In the genomic region with DNA sequence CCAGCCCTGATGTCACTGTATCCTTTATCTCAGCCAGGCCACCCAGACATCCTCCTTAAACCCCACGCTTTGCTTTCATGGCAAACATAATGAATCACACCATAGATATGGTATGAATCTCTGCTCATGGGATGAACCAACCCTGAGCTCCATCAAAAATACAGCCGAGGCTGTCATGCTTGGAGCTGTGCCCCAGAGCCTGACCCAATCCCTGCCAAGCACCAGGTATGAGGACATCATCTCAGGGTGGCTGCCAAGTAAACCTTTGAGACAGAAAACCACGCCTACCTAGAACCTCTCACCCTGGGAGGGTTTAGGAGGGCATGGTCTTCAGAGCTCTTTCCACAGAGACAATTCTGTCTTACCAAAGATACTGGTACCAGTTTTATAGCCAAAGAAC, we compare ENCODE assay signal across 11 mouse cellular contexts. TPM values are rescaled to one million over a fixed set of nuclear protein-coding genes. Genes with fewer than 3 reads are reported as not detected.
DNase-seq lines count a peak whose midpoint lies in the region.
"Had no signal": no experiment of that assay in that cellular context is flagged by ENCODE, and none has a peak within 500 bp of the region (broad histone marks: within the 10 kb centered on the region; RNA-seq: fewer than 3 reads in every experiment).

No protein-coding gene starts in this region.

- DNase-seq in adrenal gland, postnatal 10 days = peak; percentile 39
- DNase-seq in adrenal gland, adult 18-20 months (ENCODE audit: low spot score in 2 of 2) = no peak
- DNase-seq in kidney, adult 18-20 months = peak; percentile 73
- DNase-seq in kidney, postnatal 10 days = no peak
- DNase-seq in 3T3-L1 (ENCODE audit: low read depth, low spot score) = peak; percentile 64
- peak; percentile 60 to 62 for DNase-seq in adrenal gland, postnatal 36 days
- DNase-seq in frontal cortex, postnatal 14 days (ENCODE audit: low spot score in 2 of 2) = no peak
- DNase-seq in spleen, postnatal 36 days (ENCODE audit: low spot score in 2 of 2) = no peak
- DNase-seq: cerebellum, adult 9-10 months; lung, postnatal 14 days; thymus, postnatal 36 days had no signal

RNA-seq across cellular contexts. Expression of a gene that starts 47.3 kb away (rescaled TPM):
- total RNA-seq in adrenal gland, postnatal 10 days (2021) = 10 to 100 TPM; 46.1 to 54.1 TPM
- 10 to 100 TPM; 36.4 to 40.5 TPM for total RNA-seq in adrenal gland, adult 18-20 months (2021)
- total RNA-seq in adrenal gland, postnatal 36 days (2021) = 10 to 100 TPM; 34.1 to 36.5 TPM

RNA-seq across cellular contexts. Expression of a gene that starts 47.3 kb away (rescaled TPM):
- total RNA-seq in adrenal gland, postnatal 10 days (2021) = 10 to 100 TPM; 12.1 to 14.4 TPM
- 10 to 100 TPM; 13.1 to 16.5 TPM for total RNA-seq in adrenal gland, adult 18-20 months (2021)
- 10 to 100 TPM; 13.6 to 18.1 TPM for total RNA-seq in adrenal gland, postnatal 36 days (2021)

Comparison
In these comparisons a context has a peak if more than half of its experiments do, and no peak if none do; other contexts are left out.
1. DNase-seq: peak in adrenal gland, postnatal 10 days (single experiment), kidney, adult 18-20 months (single experiment), 3T3-L1 (single experiment) and adrenal gland, postnatal 36 days (2 of 2); none in adrenal gland, adult 18-20 months (0 of 2), kidney, postnatal 10 days (single experiment), frontal cortex, postnatal 14 days (0 of 2) and spleen, postnatal 36 days (0 of 2).